Mouse (Mus musculus) midbrain, postnatal 0 days (tissue): ENCODE measurements around the gene Spta1. TPM values are rescaled to one million over a fixed set of nuclear protein-coding genes. Genes with fewer than 3 reads are reported as not detected.

Source experiments
- ATAC-seq: fragments of 200-750 bp; cut with Nextera tagmentation; 2 replicates; pipeline ENCODE4 v1.8.0; 2017; ENCODE audit warnings: moderate number of reproducible peaks, mild to moderate bottlenecking, moderate TSS enrichment, moderate library complexity; ENCODE audit not compliant: low FRiP score
- DNase-seq: peaks from one replicate; pipeline ENCODE4 v3.0.0-alpha.2; 2015; ENCODE audit warnings: low spot score
- H3K27ac ChIP-seq: fragments of 300-500 bp; sonication (generic); 2 replicates; pipeline ENCODE4 v1.5.1; 2014; ENCODE audit warnings: low read depth, mild to moderate bottlenecking, low read length, mixed read lengths
- H3K27me3 ChIP-seq: fragments of 300-500 bp; sonication (generic); 2 replicates; pipeline ENCODE4 v1.6.1; 2014; ENCODE audit warnings: low read length, control low read depth, mixed read lengths; ENCODE audit not compliant: insufficient read depth
- H3K36me3 ChIP-seq: fragments of 300-500 bp; sonication (generic); 2 replicates; pipeline ENCODE4 v1.6.1; 2014; ENCODE audit warnings: low read length, control low read depth, mixed read lengths; ENCODE audit not compliant: insufficient read depth
- H3K4me1 ChIP-seq: fragments of 300-500 bp; sonication (generic); 2 replicates; pipeline ENCODE4 v1.6.1; 2014; ENCODE audit warnings: mild to moderate bottlenecking, control low read depth, antibody characterized with exemption, low read length, mixed read lengths; ENCODE audit not compliant: insufficient read depth
- H3K4me2 ChIP-seq: fragments of 300-500 bp; sonication (generic); 2 replicates; pipeline ENCODE4 v1.6.1; 2014; ENCODE audit warnings: low read depth, mild to moderate bottlenecking, low read length, mixed read lengths; ENCODE audit not compliant: poor library complexity, severe bottlenecking
- H3K4me3 ChIP-seq: fragments of 300-500 bp; sonication (generic); 2 replicates; pipeline ENCODE4 v1.5.1; 2014; ENCODE audit warnings: low read depth, mild to moderate bottlenecking, low read length, moderate library complexity
- H3K9ac ChIP-seq: fragments of 300-500 bp; sonication (generic); replicated peaks from 2 replicates; pipeline ENCODE4 v1.6.1; 2014; ENCODE audit warnings: mild to moderate bottlenecking, low read length, moderate library complexity, mixed read lengths; ENCODE audit not compliant: poor library complexity, severe bottlenecking
- H3K9me3 ChIP-seq: fragments of 300-500 bp; sonication (generic); 2 replicates; pipeline ENCODE4 v1.6.1; 2016; ENCODE audit warnings: low read length, control low read depth
- CTCF ChIP-seq: IDR thresholded peaks from 2 replicates; pipeline ENCODE4 v1.5.1; 2016; ENCODE audit warnings: antibody characterized with exemption, mild to moderate bottlenecking
- WGBS: fragments of 180-500 bp; shearing (Covaris S2); extraction: QIAGEN DNeasy Blood & Tissue Kit; methylation state at CpG from one replicate; pipeline ENCODE4 v1.1.7; 2014; 5-methylcytosine and 5-hydroxymethylcytosine counted together
- polyA plus RNA-seq: library from polyadenylated mRNA; unstranded; fragments of >200 nt; fragmentation: Nextera tagmentation; extraction: Ambion mirVana; gene quantifications from 2 replicates; pipeline ENCODE4 v1.2.1, GENCODE M21; 2015
- total RNA-seq: library from RNA; depleted of rRNA; stranded (reverse); fragments of >200 nt; gene quantifications from 2 replicates; pipeline ENCODE4 v1.2.3, GENCODE M21; 2014

The Spta1 gene
- total and polyA plus RNA-seq, 2 experiments from 2014 or later = 0.04 to 0.16 TPM

GRCm38 (mm10) chr1:174244621-174245020 lies 72.0 kb downstream of the Spta1 start:
- 76% methylated on average over 2 of the region's 2 CpGs for WGBS

DNA sequence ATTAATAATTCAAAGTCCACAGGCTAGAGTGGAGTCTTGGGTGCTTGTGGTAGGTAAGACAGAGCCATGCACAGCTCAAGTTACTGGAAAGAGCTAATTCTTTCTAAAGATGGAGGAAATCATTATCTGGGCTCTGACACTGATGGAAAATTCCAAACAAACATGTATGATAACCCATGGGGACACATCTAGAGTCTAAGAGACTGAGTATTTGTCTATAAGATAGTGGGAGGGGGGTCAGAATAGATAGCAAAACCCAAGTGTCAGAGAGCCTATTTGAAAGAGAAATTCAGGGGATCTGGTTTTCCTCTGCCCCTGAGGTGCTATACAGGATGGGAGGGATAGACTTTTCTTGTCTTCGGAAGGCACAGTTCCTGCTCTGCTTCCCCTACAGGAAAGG lies 73.5 kb downstream of the Spta1 start:
- DNase-seq = no peak
- 100% methylated on average over 1 of the region's 1 CpGs for WGBS
- Histone ChIP-seq H3K4me2 (no peak overlapping the region), H3K4me1 (no peaks in the 10 kb centered on the region), H3K4me3 (no peak overlapping the region), H3K27ac (no peak overlapping the region), H3K27me3 (no peaks in the 10 kb centered on the region), H3K36me3 (no peaks in the 10 kb centered on the region), H3K9me3 (no peaks in the 10 kb centered on the region), H3K9ac (no peak overlapping the region)
- ATAC-seq = no peak
- TF ChIP-seq CTCF = no peak

More at GRCm38 (mm10) chr1:174244621-174245020, 72.0 kb downstream of the Spta1 start:
- Histone ChIP-seq H3K4me1 (no peaks in the 10 kb centered on the region), H3K4me3 (no peak overlapping the region), H3K27me3 (no peaks in the 10 kb centered on the region), H3K9ac (no peak overlapping the region), H3K36me3 (no peaks in the 10 kb centered on the region), H3K27ac (no peak overlapping the region), H3K4me2 (no peak overlapping the region), H3K9me3 (no peaks in the 10 kb centered on the region)
- TF ChIP-seq CTCF = no peak
- ATAC-seq (no peak), DNase-seq (peak; percentile 26)

GRCm38 (mm10) chr1:174247170-174247569 lies 74.6 kb downstream of the Spta1 start:
- Histone ChIP-seq H3K4me1 (no peaks in the 10 kb centered on the region), H3K4me3 (no peak overlapping the region), H3K9ac (no peak overlapping the region), H3K27me3 (no peaks in the 10 kb centered on the region), H3K9me3 (no peaks in the 10 kb centered on the region), H3K27ac (no peak overlapping the region), H3K4me2 (no peak overlapping the region), H3K36me3 (no peaks in the 10 kb centered on the region)
- DNase-seq (no peak), ATAC-seq (no peak)
- WGBS = 80% methylated on average over 6 of the region's 6 CpGs
- no peak for TF ChIP-seq CTCF

DNA sequence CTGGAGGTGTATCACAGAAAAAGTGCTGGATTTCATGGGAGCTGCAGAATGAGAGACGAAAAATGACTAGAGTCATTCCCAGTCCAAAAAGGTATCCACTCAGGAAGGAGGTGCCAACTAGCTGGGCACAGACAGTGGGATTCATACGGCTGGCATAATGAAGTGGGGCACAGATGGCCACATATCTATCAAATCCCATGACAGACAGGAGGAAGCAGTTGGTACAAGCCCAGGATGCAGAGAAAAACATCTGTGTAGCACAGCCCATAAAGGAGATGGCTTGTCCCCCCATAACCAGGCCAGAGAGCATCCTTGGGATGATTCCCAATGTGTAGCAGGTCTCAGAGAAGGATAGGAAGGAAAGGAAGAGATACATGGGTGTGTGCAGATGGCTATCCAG lies 77.8 kb downstream of the Spta1 start:
- DNase-seq = no peak
- no peak for TF ChIP-seq CTCF
- Histone ChIP-seq H3K4me3 (no peak overlapping the region), H3K9ac (no peak overlapping the region), H3K4me2 (no peak overlapping the region), H3K4me1 (no peaks in the 10 kb centered on the region), H3K36me3 (no peaks in the 10 kb centered on the region), H3K27ac (no peak overlapping the region), H3K9me3 (no peaks in the 10 kb centered on the region), H3K27me3 (no peaks in the 10 kb centered on the region)
- 73% methylated on average over 2 of the region's 2 CpGs for WGBS
- no peak for ATAC-seq

DNA sequence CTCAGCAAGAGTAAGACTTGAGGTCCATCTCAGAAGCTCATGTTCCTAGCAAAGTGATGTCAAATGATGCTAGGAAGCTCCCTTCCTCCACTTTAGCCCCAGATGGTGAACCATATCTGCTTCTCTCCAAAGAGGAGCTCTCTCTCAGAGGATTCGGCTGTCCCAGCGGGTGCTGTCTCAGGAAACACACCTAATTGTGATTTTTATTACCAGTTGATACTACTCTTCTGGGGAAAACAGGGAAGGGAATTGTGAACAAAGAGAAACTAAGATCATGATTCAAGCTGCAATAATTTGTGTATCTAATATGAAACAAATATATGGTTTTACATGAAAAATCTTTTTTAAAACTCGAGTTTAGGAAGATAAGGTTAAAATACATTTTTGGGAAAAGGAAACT lies 79.4 kb downstream of the Spta1 start, which contains the start of gene Olfr419:
Gene Olfr419, minus strand, starts transcription at position 101 of the 400 bp plus-strand sequence.
- Histone ChIP-seq H3K4me1 (no peaks in the 10 kb centered on the region), H3K27ac (no peak within 1 kb of the TSS), H3K27me3 (no peaks in the 10 kb centered on the region), H3K9me3 (no peaks in the 10 kb centered on the region), H3K36me3 (no peaks in the 10 kb centered on the region), H3K4me2 (no peak within 1 kb of the TSS), H3K9ac (no peak within 1 kb of the TSS), H3K4me3 (no peak within 1 kb of the TSS)
- ATAC-seq = no peak
- DNase-seq = no peak
- 84% methylated on average over 3 of the region's 3 CpGs for WGBS
- TF ChIP-seq CTCF = no peak

- 85% methylated on average over 4 of the region's 4 CpGs for WGBS
- DNase-seq (no peak), ATAC-seq (no peak)
- Histone ChIP-seq H3K4me1 (no peaks in the 10 kb centered on the region), H3K27me3 (no peaks in the 10 kb centered on the region), H3K9ac (no peak overlapping the region), H3K4me2 (no peak overlapping the region), H3K36me3 (no peaks in the 10 kb centered on the region), H3K9me3 (no peaks in the 10 kb centered on the region), H3K27ac (no peak overlapping the region), H3K4me3 (no peak overlapping the region)
- no peak for TF ChIP-seq CTCF
These were observed 95.2 kb downstream of the Spta1 start for GRCm38 (mm10) chr1:174267816-174268215.
